Mouse (Mus musculus) limb, embryonic 11.5 days (tissue): ENCODE data around the gene Nr1d1. TPM values are rescaled to one million over a fixed set of nuclear protein-coding genes. Genes with fewer than 3 reads are reported as not detected.

Experiments
- ATAC-seq: fragments of 200-750 bp; cut with Nextera tagmentation; 2 replicates; pipeline ENCODE4 v1.8.0; 2017; ENCODE audit warnings: low read depth; ENCODE audit not compliant: insufficient number of reproducible peaks, low FRiP score, low TSS enrichment
- DNase-seq: peaks from one replicate; pipeline ENCODE4 v3.0.0-alpha.2; 2015; ENCODE audit warnings: low spot score
- H3K27ac ChIP-seq: fragments of 300-500 bp; sonication (generic); replicated peaks from 2 replicates; pipeline ENCODE4 v1.5.1; 2014; ENCODE audit warnings: low read depth, mild to moderate bottlenecking, low read length
- H3K27me3 ChIP-seq: fragments of 300-500 bp; sonication (generic); 2 replicates; pipeline ENCODE4 v1.6.1; 2014; ENCODE audit warnings: mild to moderate bottlenecking, low read length, mixed read lengths; ENCODE audit not compliant: control insufficient read depth, insufficient read depth
- H3K36me3 ChIP-seq: fragments of 300-500 bp; sonication (generic); 2 replicates; pipeline ENCODE4 v1.6.1; 2014; ENCODE audit warnings: mild to moderate bottlenecking, low read length, moderate library complexity, mixed read lengths; ENCODE audit not compliant: control insufficient read depth, insufficient read depth
- H3K4me1 ChIP-seq: fragments of 300-500 bp; sonication (generic); 2 replicates; pipeline ENCODE4 v1.6.1; 2014; ENCODE audit warnings: low read length, mixed read lengths; ENCODE audit not compliant: control insufficient read depth, insufficient read depth
- H3K4me2 ChIP-seq: fragments of 300-500 bp; sonication (generic); 2 replicates; pipeline ENCODE4 v1.6.1; 2014; ENCODE audit warnings: low read depth, mild to moderate bottlenecking, moderate library complexity; ENCODE audit not compliant: severe bottlenecking
- H3K4me3 ChIP-seq: fragments of 300-500 bp; sonication (generic); 2 replicates; pipeline ENCODE4 v1.5.1; 2014; ENCODE audit warnings: low read depth, low read length
- H3K9ac ChIP-seq: fragments of 300-500 bp; sonication (generic); 2 replicates; pipeline ENCODE4 v1.6.1; 2014; ENCODE audit warnings: mild to moderate bottlenecking, low read length
- H3K9me3 ChIP-seq: fragments of 300-500 bp; sonication (generic); 2 replicates; pipeline ENCODE4 v1.6.1; 2016; ENCODE audit warnings: low read length; ENCODE audit not compliant: control insufficient read depth
- WGBS: fragments of 180-500 bp; shearing (Covaris S2); extraction: QIAGEN DNeasy Blood & Tissue Kit; methylation state at CpG from one replicate; pipeline ENCODE4 v1.1.7; 2014; 5-methylcytosine and 5-hydroxymethylcytosine counted together
- polyA plus RNA-seq: library from polyadenylated mRNA; unstranded; fragments of >200 nt; fragmentation: Nextera tagmentation; extraction: Ambion mirVana; gene quantifications from 2 replicates; pipeline ENCODE4 v1.2.1, GENCODE M21; 2014

Gene Nr1d1
- polyA plus RNA-seq, 1 experiment from 2014 or later: 1.0 TPM

GRCm38 (mm10) chr11:98753264-98753663 lies 21.9 kb downstream of the Nr1d1 start:
- H3K27ac ChIP-seq: no peak overlapping the region
- H3K4me1 ChIP-seq: peaks cover 35% of the 10 kb centered on the region
- H3K9me3 ChIP-seq: no peaks in the 10 kb centered on the region
- WGBS: 92% methylated on average over 5 of the region's 5 CpGs
- no peak overlapping the region for H3K4me2 ChIP-seq
- no peaks in the 10 kb centered on the region for H3K27me3 ChIP-seq
- DNase-seq (no peak), ATAC-seq (no peak)
- H3K36me3 ChIP-seq: peaks cover 2% of the 10 kb centered on the region; the same call in 1 of the 2 replicates
- H3K9ac ChIP-seq: no peak overlapping the region
- no peak overlapping the region for H3K4me3 ChIP-seq

GRCm38 (mm10) chr11:98752562-98753140 lies 22.5 kb downstream of the Nr1d1 start:
- no peak for ATAC-seq
- Histone ChIP-seq H3K9ac (no peak overlapping the region), H3K27me3 (no peaks in the 10 kb centered on the region), H3K4me3 (no peak overlapping the region), H3K4me1 (peaks cover 41% of the 10 kb centered on the region), H3K4me2 (no peak overlapping the region), H3K9me3 (no peaks in the 10 kb centered on the region), H3K36me3 (peaks cover 2% of the 10 kb centered on the region; the same call in 1 of the 2 replicates), H3K27ac (no peak overlapping the region)
- DNase-seq: no peak
- WGBS: 92% methylated on average over 10 of the region's 10 CpGs

GRCm38 (mm10) chr11:98751221-98751782 lies 23.8 kb downstream of the Nr1d1 start:
- H3K27me3 ChIP-seq: no peaks in the 10 kb centered on the region
- no peak overlapping the region for H3K4me3 ChIP-seq
- no peaks in the 10 kb centered on the region for H3K9me3 ChIP-seq
- peaks cover 53% of the 10 kb centered on the region for H3K4me1 ChIP-seq
- no peak overlapping the region for H3K9ac ChIP-seq
- H3K36me3 ChIP-seq: peaks cover 2% of the 10 kb centered on the region; the same call in 1 of the 2 replicates
- H3K27ac ChIP-seq: no peak overlapping the region
- DNase-seq (no peak), ATAC-seq (no peak)
- 53% methylated on average over 6 of the region's 6 CpGs for WGBS
- no peak overlapping the region for H3K4me2 ChIP-seq

- Histone ChIP-seq H3K4me2 (no peak overlapping the region), H3K9me3 (no peaks in the 10 kb centered on the region), H3K27me3 (no peaks in the 10 kb centered on the region), H3K4me3 (no peak overlapping the region), H3K9ac (no peak overlapping the region), H3K36me3 (peaks cover 2% of the 10 kb centered on the region; the same call in 1 of the 2 replicates), H3K4me1 (peaks cover 59% of the 10 kb centered on the region), H3K27ac (0 out of 2 replicates have a peak overlapping the region, but pooled peaks have one; percentile 4)
- DNase-seq (no peak), ATAC-seq (no peak)
- WGBS: 54% methylated on average over 17 of the region's 17 CpGs
Measured at GRCm38 (mm10) chr11:98750351-98751201, 24.6 kb downstream of the Nr1d1 start.

- WGBS: 52% methylated on average over 5 of the region's 5 CpGs
- Histone ChIP-seq H3K4me2 (no peak overlapping the region), H3K36me3 (peaks cover 2% of the 10 kb centered on the region; the same call in 1 of the 2 replicates), H3K9me3 (no peaks in the 10 kb centered on the region), H3K4me3 (no peak overlapping the region), H3K27me3 (no peaks in the 10 kb centered on the region), H3K27ac (no peak overlapping the region), H3K9ac (no peak overlapping the region), H3K4me1 (peaks cover 59% of the 10 kb centered on the region)
- no peak for ATAC-seq
- no peak for DNase-seq
Measured at GRCm38 (mm10) chr11:98749716-98750115, 25.4 kb downstream of the Nr1d1 start.

- Histone ChIP-seq H3K27me3 (no peaks in the 10 kb centered on the region), H3K4me1 (peaks cover 60% of the 10 kb centered on the region), H3K36me3 (peaks cover 2% of the 10 kb centered on the region; the same call in 1 of the 2 replicates), H3K9ac (no peak overlapping the region), H3K9me3 (no peaks in the 10 kb centered on the region), H3K4me3 (no peak overlapping the region), H3K4me2 (no peak overlapping the region; the same call in 1 of the 2 replicates), H3K27ac (no peak overlapping the region)
- DNase-seq (no peak), ATAC-seq (no peak)
- WGBS: 32% methylated on average over 15 of the region's 15 CpGs
Measured at GRCm38 (mm10) chr11:98748506-98749416, 26.4 kb downstream of the Nr1d1 start.

GRCm38 (mm10) chr11:98747804-98748505 lies 27.2 kb downstream of the Nr1d1 start:
- H3K9me3 ChIP-seq: no peaks in the 10 kb centered on the region
- no peak overlapping the region for H3K9ac ChIP-seq
- no peaks in the 10 kb centered on the region for H3K36me3 ChIP-seq
- no peak overlapping the region for H3K4me2 ChIP-seq
- no peak overlapping the region for H3K27ac ChIP-seq
- ATAC-seq (no peak), DNase-seq (no peak)
- 25% methylated on average over 6 of the region's 6 CpGs for WGBS
- no peaks in the 10 kb centered on the region for H3K27me3 ChIP-seq
- no peak overlapping the region for H3K4me3 ChIP-seq
- H3K4me1 ChIP-seq: peaks cover 68% of the 10 kb centered on the region
